ENCODE assay signal across 8 mouse cellular contexts in the genomic region with DNA sequence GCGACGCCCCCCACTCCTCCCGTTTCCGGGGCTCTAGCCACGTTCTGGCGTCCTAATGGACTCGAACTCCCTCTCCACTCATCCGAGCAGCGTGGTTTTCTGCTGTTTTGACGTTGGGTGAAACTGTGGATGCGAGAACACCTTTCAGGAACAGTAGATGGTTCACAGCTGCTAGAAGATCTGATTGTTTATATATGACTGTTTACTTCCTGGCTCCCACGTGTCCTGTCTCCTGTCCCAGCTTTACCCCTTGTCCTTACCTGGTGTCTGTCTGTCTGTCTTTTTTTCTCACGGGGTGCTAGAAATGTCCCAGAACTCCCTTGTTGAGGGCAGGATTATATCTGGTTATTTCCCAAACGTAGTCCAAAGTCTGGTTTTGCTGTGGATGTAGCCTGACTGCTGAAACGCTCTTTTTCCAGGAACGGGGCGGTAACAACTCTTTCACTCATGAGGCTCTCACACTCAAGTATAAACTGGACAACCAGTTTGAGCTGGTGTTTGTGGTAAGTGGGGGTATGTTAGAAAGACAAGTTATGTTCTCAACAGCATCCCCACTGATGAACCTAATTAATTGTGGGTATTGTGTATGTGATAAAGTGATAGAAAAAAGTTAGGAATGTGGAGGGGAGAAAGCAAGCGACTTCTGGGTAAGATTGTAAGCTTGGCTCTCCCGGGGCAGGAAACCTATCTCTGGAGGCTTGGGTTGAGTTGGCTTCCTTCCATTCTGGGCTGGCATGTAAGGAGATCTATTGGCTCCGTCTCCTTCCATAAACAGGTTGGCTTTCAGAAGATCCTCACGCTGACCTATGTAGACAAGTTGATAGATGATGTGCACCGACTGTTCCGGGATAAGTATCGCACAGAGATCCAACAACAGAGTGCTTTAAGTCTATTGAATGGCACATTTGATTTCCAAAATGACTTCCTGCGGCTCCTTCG. TPM values are rescaled to one million over a fixed set of nuclear protein-coding genes. Genes with fewer than 3 reads are reported as not detected.
DNase-seq lines count a peak whose midpoint lies in the region; ATAC-seq and TF ChIP-seq lines count a peak whose summit lies in the region.

No protein-coding gene starts in this region.

- H3K9ac ChIP-seq in heart, adult 2 months (ENCODE audit: low read depth, low read length) = peak overlapping the region; percentile 93
- H3K9ac ChIP-seq in ES-Bruce4 (ENCODE audit: low read depth, poor library complexity, severe bottlenecking) = peak overlapping the region; percentile 72
- H3K9ac ChIP-seq in forebrain, embryonic 12.5 days = peak overlapping the region; percentile 82
- H3K9ac ChIP-seq in limb, embryonic 12.5 days (replicated peaks) = peak overlapping the region; percentile 85
- H3K9ac ChIP-seq in stomach, embryonic 14.5 days (replicated peaks; ENCODE audit: low read depth, low read length) = peak overlapping the region; percentile 81

- WGBS in heart, adult 2 months = 18% methylated on average over 26 of the region's 26 CpGs
- 36% methylated on average over 26 of the region's 26 CpGs for WGBS in forebrain, embryonic 12.5 days
- WGBS in limb, embryonic 12.5 days = 36% methylated on average over 26 of the region's 26 CpGs
- 23% methylated on average over 26 of the region's 26 CpGs for WGBS in stomach, embryonic 14.5 days

- peaks cover 2% of the 10 kb centered on the region for H3K4me1 ChIP-seq in heart, adult 2 months (ENCODE audit: control insufficient read depth, insufficient read depth, low read length)
- no peaks in the 10 kb centered on the region for H3K4me1 ChIP-seq in ES-Bruce4 (ENCODE audit: control insufficient read depth, insufficient read depth, low read length)
- peaks cover 18% of the 10 kb centered on the region for H3K4me1 ChIP-seq in forebrain, embryonic 12.5 days
- peaks cover 16% of the 10 kb centered on the region for H3K4me1 ChIP-seq in limb, embryonic 12.5 days (replicated peaks)
- H3K4me1 ChIP-seq in stomach, embryonic 14.5 days (ENCODE audit: control insufficient read depth, insufficient read depth, low read length) = peaks cover 12% of the 10 kb centered on the region

- DNase-seq in heart, adult 2 months = no peak
- DNase-seq in heart, postnatal 14 days = no peak
- no peak for DNase-seq in right cerebral cortex, postnatal 14 days
- no peak for DNase-seq in Muller cell, postnatal 12 days (ENCODE audit: inconsistent ontology term)

- H3K27ac ChIP-seq in heart, adult 2 months = peak overlapping the region; percentile 95
- peak overlapping the region; percentile 4; the same call in 1 of the 2 replicates for H3K27ac ChIP-seq in ES-Bruce4 (ENCODE audit: insufficient read depth, low read length)
- H3K27ac ChIP-seq in forebrain, embryonic 12.5 days = peak overlapping the region; percentile 65; the same call in 1 of the 2 replicates
- H3K27ac ChIP-seq in limb, embryonic 12.5 days = peak overlapping the region; percentile 62
- peak overlapping the region; percentile 71; the same call in 1 of the 2 replicates for H3K27ac ChIP-seq in stomach, embryonic 14.5 days (ENCODE audit: low read length)

- no peak for ATAC-seq in forebrain, embryonic 12.5 days (ENCODE audit: low FRiP score)
- ATAC-seq in limb, embryonic 12.5 days (ENCODE audit: insufficient number of reproducible peaks, insufficient read depth, low FRiP score, low TSS enrichment, low read depth) = no peak
- no peak for ATAC-seq in stomach, embryonic 14.5 days (ENCODE audit: insufficient number of reproducible peaks, insufficient read depth, low FRiP score, low read depth)

- no peak for TF ChIP-seq CTCF in heart, adult 2 months (IDR thresholded peaks at IDR 0.05)
- no peak for TF ChIP-seq CTCF in ES-Bruce4 (IDR thresholded peaks at IDR 0.05; ENCODE audit: low read depth, low read length)

- peak overlapping the region; percentile 73 for H3K4me2 ChIP-seq in forebrain, embryonic 12.5 days
- peak overlapping the region; percentile 91 for H3K4me2 ChIP-seq in limb, embryonic 12.5 days
- H3K4me2 ChIP-seq in stomach, embryonic 14.5 days (replicated peaks; ENCODE audit: low read depth, low read length) = peak overlapping the region; percentile 64

- H3K27me3 ChIP-seq in heart, adult 2 months (ENCODE audit: control insufficient read depth, insufficient read depth, low read length) = no peaks in the 10 kb centered on the region
- no peaks in the 10 kb centered on the region for H3K27me3 ChIP-seq in ES-Bruce4 (ENCODE audit: control insufficient read depth, insufficient read depth, low read length, poor library complexity, severe bottlenecking)
- no peaks in the 10 kb centered on the region for H3K27me3 ChIP-seq in forebrain, embryonic 12.5 days
- H3K27me3 ChIP-seq in limb, embryonic 12.5 days = no peaks in the 10 kb centered on the region
- no peaks in the 10 kb centered on the region for H3K27me3 ChIP-seq in stomach, embryonic 14.5 days (ENCODE audit: control insufficient read depth, insufficient read depth, low read length)

- H3K4me3 ChIP-seq in heart, adult 2 months = peak overlapping the region; percentile 93
- peak overlapping the region; percentile 100 for H3K4me3 ChIP-seq in ES-Bruce4 (ENCODE audit: low read depth, low read length)
- H3K4me3 ChIP-seq in forebrain, embryonic 12.5 days (replicated peaks) = peak overlapping the region; percentile 67
- peak overlapping the region; percentile 86 for H3K4me3 ChIP-seq in limb, embryonic 12.5 days (replicated peaks)
- H3K4me3 ChIP-seq in stomach, embryonic 14.5 days (ENCODE audit: low read depth, low read length) = peak overlapping the region; percentile 86

- no peaks in the 10 kb centered on the region for H3K9me3 ChIP-seq in ES-Bruce4 (replicated peaks; ENCODE audit: control insufficient read depth, insufficient read depth, low read length, poor library complexity, severe bottlenecking)
- no peaks in the 10 kb centered on the region for H3K9me3 ChIP-seq in forebrain, embryonic 12.5 days
- H3K9me3 ChIP-seq in limb, embryonic 12.5 days = no peaks in the 10 kb centered on the region
- no peaks in the 10 kb centered on the region for H3K9me3 ChIP-seq in stomach, embryonic 14.5 days (ENCODE audit: control insufficient read depth, low read depth, low read length)

- no peaks in the 10 kb centered on the region for H3K79me2 ChIP-seq in heart, adult 2 months (replicated peaks; ENCODE audit: control insufficient read depth, insufficient read depth, low read length)

- no peak for TF ChIP-seq POLR2A in heart, adult 2 months (IDR thresholded peaks at IDR 0.05; ENCODE audit: insufficient read depth, low read depth, low read length)
- no peak for TF ChIP-seq POLR2A in ES-Bruce4 (IDR thresholded peaks at IDR 0.05; ENCODE audit: insufficient read depth, low read length)

- no peak for TF ChIP-seq EP300 in heart, adult 2 months (IDR thresholded peaks at IDR 0.05; ENCODE audit: insufficient read depth, low read depth, low read length)
- TF ChIP-seq EP300 in ES-Bruce4 (IDR thresholded peaks at IDR 0.05; ENCODE audit: insufficient read depth, low read depth, low read length) = no peak

- intact Hi-C loops in heart, adult 2 months (cut with DNase I) = loop anchor here (5.0 kb wide), 2 partner anchors 35 to 55 kb away; partner anchors contain the start of genes Dcps, Fam118b and Rpusd4
- intact Hi-C loops in heart, postnatal 14 days (cut with DNase I) = loop anchor here (1.0 kb wide), 1 partner anchor 55 kb away; the partner anchor contains the start of genes Fam118b and Rpusd4

- no peaks in the 10 kb centered on the region; the same call in none of the 2 replicates for H3K36me3 ChIP-seq in heart, adult 2 months (ENCODE audit: control insufficient read depth, insufficient read depth, low read length)
- peaks cover 58% of the 10 kb centered on the region for H3K36me3 ChIP-seq in ES-Bruce4 (ENCODE audit: control insufficient read depth, insufficient read depth, low read length, poor library complexity, severe bottlenecking)
- H3K36me3 ChIP-seq in forebrain, embryonic 12.5 days (replicated peaks) = peaks cover 57% of the 10 kb centered on the region
- peaks cover 70% of the 10 kb centered on the region for H3K36me3 ChIP-seq in limb, embryonic 12.5 days
- peaks cover 38% of the 10 kb centered on the region for H3K36me3 ChIP-seq in stomach, embryonic 14.5 days (ENCODE audit: control insufficient read depth, insufficient read depth, low read length)

RNA-seq across cellular contexts. Expression of gene Foxred1, which starts 1.0 kb away (rescaled TPM):
- total RNA-seq in heart, adult 2 months (2021) = 10 to 100 TPM; 70.4 to 75.6 TPM
- 56.8 and 100 TPM in 2 replicates for polyA plus RNA-seq in heart, adult 2 months (2012; rRNA removed)
- 10 to 100 TPM; 94.8 to 97.1 TPM for total RNA-seq in heart, postnatal 14 days (2021)
- 34.7 and 36.6 TPM in 2 replicates for polyA plus RNA-seq in ES-Bruce4 (2011; ENCODE audit: insufficient read depth, insufficient read length, low read depth, missing spikeins)
- polyA plus RNA-seq in forebrain, embryonic 12.5 days (2016; fragmentation: Nextera tagmentation; extraction: Ambion mirVana) = 45.6 and 49.0 TPM in 2 replicates
- 48.2 and 52.1 TPM in 2 replicates for polyA plus RNA-seq in limb, embryonic 12.5 days (2016; fragmentation: Nextera tagmentation; extraction: Ambion mirVana)
- polyA plus RNA-seq in stomach, embryonic 14.5 days (2014; fragmentation: Nextera tagmentation; extraction: Ambion mirVana) = 35.5 and 37.7 TPM in 2 replicates

RNA-seq across cellular contexts. Expression of gene Tirap, which starts 11.8 kb away (rescaled TPM):
- 1 to 10 TPM; 4.9 to 6.5 TPM for total RNA-seq in heart, adult 2 months (2021)
- polyA plus RNA-seq in heart, adult 2 months (2012; rRNA removed) = 9.5 and 11.0 TPM in 2 replicates
- total RNA-seq in heart, postnatal 14 days (2021) = 1 to 10 TPM; 6.3 to 6.5 TPM
- 10.8 and 11.8 TPM in 2 replicates for polyA plus RNA-seq in ES-Bruce4 (2011; ENCODE audit: insufficient read depth, insufficient read length, low read depth, missing spikeins)
- 11.7 and 11.9 TPM in 2 replicates for polyA plus RNA-seq in forebrain, embryonic 12.5 days (2016; fragmentation: Nextera tagmentation; extraction: Ambion mirVana)
- 14.9 and 15.7 TPM in 2 replicates for polyA plus RNA-seq in limb, embryonic 12.5 days (2016; fragmentation: Nextera tagmentation; extraction: Ambion mirVana)
- 13.9 and 14.1 TPM in 2 replicates for polyA plus RNA-seq in stomach, embryonic 14.5 days (2014; fragmentation: Nextera tagmentation; extraction: Ambion mirVana)

RNA-seq across cellular contexts. Expression of gene Srpr, which starts 11.9 kb away (rescaled TPM):
- 10 to 100 TPM; 82.4 to 96.3 TPM for total RNA-seq in heart, adult 2 months (2021)
- polyA plus RNA-seq in heart, adult 2 months (2012; rRNA removed) = 67.6 and 105 TPM in 2 replicates
- 10 to 100 TPM; 85.0 to 90.5 TPM for total RNA-seq in heart, postnatal 14 days (2021)
- polyA plus RNA-seq in ES-Bruce4 (2011; ENCODE audit: insufficient read depth, insufficient read length, low read depth, missing spikeins) = 96.9 and 100 TPM in 2 replicates
- polyA plus RNA-seq in forebrain, embryonic 12.5 days (2016; fragmentation: Nextera tagmentation; extraction: Ambion mirVana) = 81.3 and 82.6 TPM in 2 replicates
- polyA plus RNA-seq in limb, embryonic 12.5 days (2016; fragmentation: Nextera tagmentation; extraction: Ambion mirVana) = 97.6 and 105 TPM in 2 replicates
- 141 and 148 TPM in 2 replicates for polyA plus RNA-seq in stomach, embryonic 14.5 days (2014; fragmentation: Nextera tagmentation; extraction: Ambion mirVana)

RNA-seq across cellular contexts. Expression of gene Dcps, which starts 36.0 kb away (rescaled TPM):
- 10 to 100 TPM; 14.4 to 15.1 TPM for total RNA-seq in heart, adult 2 months (2021)
- 21.3 and 25.5 TPM in 2 replicates for polyA plus RNA-seq in heart, adult 2 months (2012; rRNA removed)
- 10 to 100 TPM; 14.2 to 17.1 TPM for total RNA-seq in heart, postnatal 14 days (2021)
- 41.1 and 41.4 TPM in 2 replicates for polyA plus RNA-seq in ES-Bruce4 (2011; ENCODE audit: insufficient read depth, insufficient read length, low read depth, missing spikeins)
- 90.1 and 102 TPM in 2 replicates for polyA plus RNA-seq in forebrain, embryonic 12.5 days (2016; fragmentation: Nextera tagmentation; extraction: Ambion mirVana)
- polyA plus RNA-seq in limb, embryonic 12.5 days (2016; fragmentation: Nextera tagmentation; extraction: Ambion mirVana) = 78.5 and 85.6 TPM in 2 replicates
- polyA plus RNA-seq in stomach, embryonic 14.5 days (2014; fragmentation: Nextera tagmentation; extraction: Ambion mirVana) = 77.2 and 80.3 TPM in 2 replicates

RNA-seq across cellular contexts. Expression of gene Fam118b, which starts 55.8 kb away (rescaled TPM):
- 10 to 100 TPM; 15.2 to 15.9 TPM for total RNA-seq in heart, adult 2 months (2021)
- polyA plus RNA-seq in heart, adult 2 months (2012; rRNA removed) = 13.8 and 17.3 TPM in 2 replicates
- total RNA-seq in heart, postnatal 14 days (2021) = 10 to 100 TPM; 15.4 to 16.8 TPM
- 32.1 and 34.5 TPM in 2 replicates for polyA plus RNA-seq in ES-Bruce4 (2011; ENCODE audit: insufficient read depth, insufficient read length, low read depth, missing spikeins)
- 73.9 TPM in 2 replicates for polyA plus RNA-seq in forebrain, embryonic 12.5 days (2016; fragmentation: Nextera tagmentation; extraction: Ambion mirVana)
- polyA plus RNA-seq in limb, embryonic 12.5 days (2016; fragmentation: Nextera tagmentation; extraction: Ambion mirVana) = 52.7 and 55.6 TPM in 2 replicates
- polyA plus RNA-seq in stomach, embryonic 14.5 days (2014; fragmentation: Nextera tagmentation; extraction: Ambion mirVana) = 34.1 and 36.6 TPM in 2 replicates

Comparison
In these comparisons a context has a peak if more than half of its experiments do, and no peak if none do; other contexts are left out.
1. H3K27ac ChIP-seq: peak in every context shown above with its lines; median percentile 95 in heart, adult 2 months; 71 in stomach, embryonic 14.5 days; 65 in forebrain, embryonic 12.5 days; 62 in limb, embryonic 12.5 days; 4 in ES-Bruce4.